Mouse (Mus musculus): ENCODE results near the gene Dnajc7. TPM values are rescaled to one million over a fixed set of nuclear protein-coding genes. Genes with fewer than 3 reads are reported as not detected.
"Not testable (repeated sequence)": the region's sequence is repeated elsewhere in the genome, so short reads cannot be mapped to it uniquely, and the experiment has no call there.

Dnajc7 gene
- polyA plus RNA-seq, 1 experiment = 201 TPM

- peak; percentile 64 for DNase-seq (ENCODE audit: low read depth)
- no peak for TF ChIP-seq CTCF (IDR thresholded peaks at IDR 0.05; ENCODE audit: borderline replicate concordance, extremely low read depth, insufficient read depth, insufficient read length)
- no peak for TF ChIP-seq POLR2A (IDR thresholded peaks at IDR 0.05; ENCODE audit: borderline replicate concordance, extremely low read depth, insufficient read depth, insufficient read length, poor library complexity, severe bottlenecking)
These were observed 8.9 kb upstream of the Dnajc7 start for GRCm38 (mm10) chr11:100628862-100629352.

GRCm38 (mm10) chr11:100628056-100628455, 8.1 kb upstream of the Dnajc7 start:
- DNase-seq (ENCODE audit: low read depth) = peak; percentile 14
- TF ChIP-seq POLR2A (IDR thresholded peaks at IDR 0.05; ENCODE audit: borderline replicate concordance, extremely low read depth, insufficient read depth, insufficient read length, poor library complexity, severe bottlenecking) (no peak), CTCF (IDR thresholded peaks at IDR 0.05; ENCODE audit: borderline replicate concordance, extremely low read depth, insufficient read depth, insufficient read length) (no peak)

- TF ChIP-seq CTCF (IDR thresholded peaks at IDR 0.05; ENCODE audit: borderline replicate concordance, extremely low read depth, insufficient read depth, insufficient read length) (peak; percentile 73), POLR2A (IDR thresholded peaks at IDR 0.05; ENCODE audit: borderline replicate concordance, extremely low read depth, insufficient read depth, insufficient read length, poor library complexity, severe bottlenecking) (no peak)
- peak; percentile 50 for DNase-seq (ENCODE audit: low read depth)
These were observed 6.8 kb upstream of the Dnajc7 start for GRCm38 (mm10) chr11:100626701-100627195.

- no peak for TF ChIP-seq POLR2A (IDR thresholded peaks at IDR 0.05; ENCODE audit: borderline replicate concordance, extremely low read depth, insufficient read depth, insufficient read length, poor library complexity, severe bottlenecking)
- TF ChIP-seq CTCF (IDR thresholded peaks at IDR 0.05; ENCODE audit: borderline replicate concordance, extremely low read depth, insufficient read depth, insufficient read length) = no peak
- DNase-seq (ENCODE audit: low read depth) = no peak
These were observed 6.1 kb upstream of the Dnajc7 start for GRCm38 (mm10) chr11:100625754-100626700.

- peak; percentile 66 for DNase-seq (ENCODE audit: low read depth)
- TF ChIP-seq POLR2A (IDR thresholded peaks at IDR 0.05; ENCODE audit: borderline replicate concordance, extremely low read depth, insufficient read depth, insufficient read length, poor library complexity, severe bottlenecking) (no peak), CTCF (IDR thresholded peaks at IDR 0.05; ENCODE audit: borderline replicate concordance, extremely low read depth, insufficient read depth, insufficient read length) (no peak)
These were observed 3.9 kb upstream of the Dnajc7 start for GRCm38 (mm10) chr11:100623867-100624266.

GRCm38 (mm10) chr11:100622714-100623113, 2.7 kb upstream of the Dnajc7 start:
- TF ChIP-seq CTCF (IDR thresholded peaks at IDR 0.05; ENCODE audit: borderline replicate concordance, extremely low read depth, insufficient read depth, insufficient read length) = peak; percentile 92
- TF ChIP-seq POLR2A (IDR thresholded peaks at IDR 0.05; ENCODE audit: borderline replicate concordance, extremely low read depth, insufficient read depth, insufficient read length, poor library complexity, severe bottlenecking) = peak; percentile 62; the same call in 1 of the 2 replicates

GRCm38 (mm10) chr11:100619485-100619975, 438 bp downstream of the Dnajc7 start:
- DNase-seq (ENCODE audit: low read depth) = peak; percentile 100
- TF ChIP-seq POLR2A (IDR thresholded peaks at IDR 0.05; ENCODE audit: borderline replicate concordance, extremely low read depth, insufficient read depth, insufficient read length, poor library complexity, severe bottlenecking) (peak; percentile 57; the same call in 1 of the 2 replicates), CTCF (IDR thresholded peaks at IDR 0.05; ENCODE audit: borderline replicate concordance, extremely low read depth, insufficient read depth, insufficient read length) (peak; percentile 58)

More at GRCm38 (mm10) chr11:100622714-100623113, 2.7 kb upstream of the Dnajc7 start:
- DNase-seq (ENCODE audit: low read depth) = peak; percentile 98

- DNase-seq (ENCODE audit: low read depth) = peak; percentile 82
- TF ChIP-seq CTCF (IDR thresholded peaks at IDR 0.05; ENCODE audit: borderline replicate concordance, extremely low read depth, insufficient read depth, insufficient read length) (no peak), POLR2A (IDR thresholded peaks at IDR 0.05; ENCODE audit: borderline replicate concordance, extremely low read depth, insufficient read depth, insufficient read length, poor library complexity, severe bottlenecking) (no peak)
These were observed 1.0 kb downstream of the Dnajc7 start, which contains the start of gene Nkiras2 for GRCm38 (mm10) chr11:100618761-100619484. Gene Nkiras2 (plus strand): TSS chr11:100619244.

- DNase-seq (ENCODE audit: low read depth) = no peak
- TF ChIP-seq POLR2A (IDR thresholded peaks at IDR 0.05; ENCODE audit: borderline replicate concordance, extremely low read depth, insufficient read depth, insufficient read length, poor library complexity, severe bottlenecking) = no peak
- TF ChIP-seq CTCF (IDR thresholded peaks at IDR 0.05; ENCODE audit: borderline replicate concordance, extremely low read depth, insufficient read depth, insufficient read length) = no peak
These were observed 2.5 kb downstream of the Dnajc7 start for GRCm38 (mm10) chr11:100617480-100617879.

GRCm38 (mm10) chr11:100616836-100617235, 3.1 kb downstream of the Dnajc7 start:
- not testable (repeated sequence) for DNase-seq (ENCODE audit: low read depth)

GRCm38 (mm10) chr11:100616332-100616731, 3.6 kb downstream of the Dnajc7 start:
- TF ChIP-seq CTCF (IDR thresholded peaks at IDR 0.05; ENCODE audit: borderline replicate concordance, extremely low read depth, insufficient read depth, insufficient read length) (no peak), POLR2A (IDR thresholded peaks at IDR 0.05; ENCODE audit: borderline replicate concordance, extremely low read depth, insufficient read depth, insufficient read length, poor library complexity, severe bottlenecking) (no peak)

More at GRCm38 (mm10) chr11:100616332-100616731, 3.6 kb downstream of the Dnajc7 start:
- DNase-seq (ENCODE audit: low read depth) = no peak

Data from brain, embryonic 14.5 days (tissue).